In the genomic region with DNA sequence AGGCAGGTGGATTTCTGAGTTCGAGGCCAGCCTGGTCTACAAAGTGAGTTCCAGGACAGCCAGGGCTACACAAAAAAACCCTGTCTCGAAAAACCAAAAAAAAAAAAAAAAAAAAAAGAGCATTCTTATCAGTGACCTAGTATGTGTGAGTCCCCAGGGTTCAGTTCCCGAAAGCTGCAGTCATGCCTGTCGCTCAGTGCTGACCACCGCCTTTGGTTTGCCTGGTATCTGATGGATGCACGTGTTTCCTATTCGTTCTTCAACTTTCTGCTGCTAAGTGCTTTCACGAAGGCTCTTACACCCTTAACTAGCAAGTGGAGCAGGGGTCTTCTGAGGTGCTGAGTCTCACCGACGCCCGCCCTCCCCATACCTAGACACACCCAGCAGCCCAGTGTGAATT, we compare ENCODE assay signal across 14 mouse cellular contexts. TPM values are rescaled to one million over a fixed set of nuclear protein-coding genes. Genes with fewer than 3 reads are reported as not detected.
A peak's percentile ranks its signal among the peaks of the same experiment; 100 is the strongest.
DNase-seq lines count a peak whose midpoint lies in the region; ATAC-seq and TF ChIP-seq lines count a peak whose summit lies in the region.
"Had no signal": no experiment of that assay in that cellular context is flagged by ENCODE, and none has a peak within 500 bp of the region (broad histone marks: within the 10 kb centered on the region; RNA-seq: fewer than 3 reads in every experiment).

No protein-coding gene starts in this region.

- H3K4me3 ChIP-seq in heart, embryonic 10.5 days: no peak overlapping the region
- no peak overlapping the region for H3K4me3 ChIP-seq in lung, embryonic 14.5 days (ENCODE audit: low read depth, low read length)
- H3K4me3 ChIP-seq in lung, adult 2 months (replicated peaks; ENCODE audit: extremely low read depth, low read depth, low read length): no peak overlapping the region
- no peak overlapping the region for H3K4me3 ChIP-seq in embryonic facial prominence, embryonic 10.5 days
- H3K4me3 ChIP-seq in limb, embryonic 12.5 days (replicated peaks): no peak overlapping the region

- 82% methylated on average over 11 of the region's 11 CpGs for WGBS in heart, embryonic 10.5 days
- WGBS in lung, embryonic 14.5 days: 75% methylated on average over 10 of the region's 11 CpGs
- whole genome bisulfite sequencing in lung, adult 2 months: 86% methylated on average over 11 of the region's 11 CpGs
- 86% methylated on average over 11 of the region's 11 CpGs for WGBS in embryonic facial prominence, embryonic 10.5 days
- 87% methylated on average over 10 of the region's 11 CpGs for WGBS in limb, embryonic 12.5 days

- no peaks in the 10 kb centered on the region for H3K27me3 ChIP-seq in heart, embryonic 10.5 days (ENCODE audit: insufficient read depth, poor library complexity, severe bottlenecking)
- no peaks in the 10 kb centered on the region for H3K27me3 ChIP-seq in lung, embryonic 14.5 days (ENCODE audit: insufficient read depth, low read length)
- no peaks in the 10 kb centered on the region for H3K27me3 ChIP-seq in embryonic facial prominence, embryonic 10.5 days (replicated peaks; ENCODE audit: low read depth, poor library complexity, severe bottlenecking)
- H3K27me3 ChIP-seq in limb, embryonic 12.5 days: no peaks in the 10 kb centered on the region

- DNase-seq in heart, embryonic 10.5 days (ENCODE audit: low spot score): no peak
- no peak for DNase-seq in heart, postnatal 14 days
- DNase-seq in lung, embryonic 14.5 days: no peak
- no peak for DNase-seq in lung, adult 2 months
- DNase-seq in embryonic facial prominence, embryonic 10.5 days (ENCODE audit: low spot score): no peak
- no peak for DNase-seq in cerebellum, postnatal 10 days
- no peak for DNase-seq in yolk sac, embryonic 10.5 days (ENCODE audit: low spot score)
- DNase-seq: adrenal gland, adult 8-10 months; cerebellum, adult 9-11 months; kidney, adult 2 months; kidney, postnatal 4 days; layer of hippocampus, postnatal 36 days had no signal

- no peak for TF ChIP-seq POLR2A in lung, adult 2 months (IDR thresholded peaks at IDR 0.05; ENCODE audit: borderline replicate concordance, extremely low read depth, low read depth, low read length)

- no peak for TF ChIP-seq CTCF in lung, embryonic 14.5 days (IDR thresholded peaks at IDR 0.05; ENCODE audit: low read depth)
- TF ChIP-seq CTCF in lung, adult 2 months (IDR thresholded peaks at IDR 0.05; ENCODE audit: insufficient read depth, low read length): no peak

- peak overlapping the region; percentile 69; the same call in 1 of the 2 replicates for H3K27ac ChIP-seq in heart, embryonic 10.5 days
- peak overlapping the region; percentile 96 for H3K27ac ChIP-seq in lung, embryonic 14.5 days (ENCODE audit: low read depth)
- H3K27ac ChIP-seq in embryonic facial prominence, embryonic 10.5 days (replicated peaks): peak overlapping the region; percentile 85
- H3K27ac ChIP-seq in limb, embryonic 12.5 days: peak overlapping the region; percentile 98
- H3K27ac ChIP-seq: liver, embryonic 14.5 days had no signal

- no peak overlapping the region for H3K4me2 ChIP-seq in lung, embryonic 14.5 days
- peak overlapping the region; percentile 29 for H3K4me2 ChIP-seq in limb, embryonic 12.5 days

- intact Hi-C loops in heart, postnatal 14 days (cut with DNase I): no loop called here

- H3K4me1 ChIP-seq in heart, embryonic 10.5 days: peaks cover 42% of the 10 kb centered on the region
- peaks cover 15% of the 10 kb centered on the region for H3K4me1 ChIP-seq in lung, embryonic 14.5 days (ENCODE audit: insufficient read depth)
- H3K4me1 ChIP-seq in lung, adult 2 months (ENCODE audit: control insufficient read depth, insufficient read depth, low read length): no peaks in the 10 kb centered on the region
- H3K4me1 ChIP-seq in embryonic facial prominence, embryonic 10.5 days: peaks cover 46% of the 10 kb centered on the region
- peaks cover 38% of the 10 kb centered on the region for H3K4me1 ChIP-seq in limb, embryonic 12.5 days (replicated peaks)

- no peaks in the 10 kb centered on the region for H3K9me3 ChIP-seq in heart, embryonic 10.5 days
- H3K9me3 ChIP-seq in lung, embryonic 14.5 days (ENCODE audit: low read depth, low read length): no peaks in the 10 kb centered on the region
- H3K9me3 ChIP-seq in embryonic facial prominence, embryonic 10.5 days: no peaks in the 10 kb centered on the region
- H3K9me3 ChIP-seq in limb, embryonic 12.5 days: no peaks in the 10 kb centered on the region

- no peak for ATAC-seq in lung, embryonic 14.5 days (ENCODE audit: insufficient read depth)
- no peak for ATAC-seq in limb, embryonic 12.5 days (ENCODE audit: insufficient number of reproducible peaks, insufficient read depth, low FRiP score, low TSS enrichment, low read depth)

- peak overlapping the region; percentile 20; the same call in 1 of the 2 replicates for H3K9ac ChIP-seq in lung, embryonic 14.5 days
- H3K9ac ChIP-seq in limb, embryonic 12.5 days (replicated peaks): no peak overlapping the region
- H3K9ac ChIP-seq: liver, embryonic 14.5 days had no signal

- H3K36me3 ChIP-seq in heart, embryonic 10.5 days: peaks cover 13% of the 10 kb centered on the region; the same call in 1 of the 2 replicates
- peaks cover 4% of the 10 kb centered on the region; the same call in 1 of the 2 replicates for H3K36me3 ChIP-seq in lung, embryonic 14.5 days (ENCODE audit: insufficient read depth)
- H3K36me3 ChIP-seq in embryonic facial prominence, embryonic 10.5 days (replicated peaks): peaks cover 63% of the 10 kb centered on the region
- H3K36me3 ChIP-seq in limb, embryonic 12.5 days: peaks cover 49% of the 10 kb centered on the region

RNA-seq across cellular contexts. Expression of gene Psmd7, which starts 44.5 kb away (rescaled TPM):
- 248 and 324 TPM in 2 replicates for polyA plus RNA-seq in heart, embryonic 10.5 days (2016; fragmentation: Nextera tagmentation; extraction: Ambion mirVana)
- total RNA-seq in heart, postnatal 14 days (2021): 10 to 100 TPM; 82.7 to 91.6 TPM
- polyA plus RNA-seq in lung, embryonic 14.5 days (2014; fragmentation: Nextera tagmentation; extraction: Ambion mirVana): 260 and 269 TPM in 2 replicates
- 39.2 and 52.2 TPM in 2 replicates for polyA plus RNA-seq in lung, adult 2 months (2012; rRNA removed)
- polyA plus RNA-seq in embryonic facial prominence, embryonic 10.5 days (2016; fragmentation: Nextera tagmentation; extraction: Ambion mirVana): 372 TPM in 2 replicates
- 382 and 395 TPM in 2 replicates for polyA plus RNA-seq in limb, embryonic 12.5 days (2016; fragmentation: Nextera tagmentation; extraction: Ambion mirVana)
